Mouse (Mus musculus): ENCODE measurements at regions not wholly inside any gene's neighbourhood (a gene's known extent, or its start where the extent isn't known, plus 50 kb on each side); places are given as distances from the start of the nearest gene placed in this dataset.

DNA sequence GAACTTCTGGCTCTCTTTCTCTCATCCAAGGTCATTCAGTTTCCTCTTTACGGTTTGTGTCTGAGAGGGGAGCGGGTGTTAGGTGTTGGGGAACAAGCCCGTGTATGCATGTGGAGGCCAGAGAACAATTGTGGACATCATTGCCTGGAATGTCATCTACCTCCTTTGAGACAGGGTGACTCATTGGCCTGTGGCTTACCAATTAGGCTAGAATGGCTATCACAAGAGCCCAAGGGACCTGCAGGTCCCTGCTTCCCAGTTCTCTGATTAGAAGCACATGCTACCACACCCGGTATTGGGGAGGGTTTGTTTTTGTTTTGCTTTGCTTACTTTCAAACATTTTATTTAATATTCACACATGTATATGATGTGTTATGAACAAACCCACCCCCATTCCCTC, 216.0 kb downstream of the Lmo4 start:
- 94% methylated on average over 4 of the region's 4 CpGs for WGBS

DNA sequence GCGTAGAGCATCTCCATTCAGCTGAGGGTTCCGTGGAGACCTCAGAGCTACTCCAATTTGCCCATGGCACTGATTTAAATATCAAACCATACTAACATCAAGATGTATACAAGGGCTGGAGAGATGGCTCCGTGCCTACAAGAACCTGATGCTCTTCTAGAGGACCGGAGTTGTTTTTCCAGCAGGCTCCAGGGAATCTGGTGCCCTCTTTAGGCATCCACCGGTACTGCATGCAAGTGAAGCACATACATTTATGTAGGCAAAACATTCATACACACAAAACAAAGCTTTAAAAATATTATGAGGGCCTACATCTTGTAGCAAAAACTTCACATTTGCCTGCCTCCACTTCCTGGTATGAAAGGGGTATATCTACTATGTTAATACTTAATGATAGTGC, 217.0 kb downstream of the Lmo4 start:
- DNase-seq: no peak
- peaks cover 2% of the 10 kb centered on the region; the same call in 1 of the 2 replicates for H3K4me1 ChIP-seq (ENCODE audit: control insufficient read depth, insufficient read depth, low read length)
- no peak overlapping the region for H3K27ac ChIP-seq (ENCODE audit: insufficient read depth, low read depth, low read length)
- H3K36me3 ChIP-seq (ENCODE audit: control insufficient read depth, insufficient read depth, low read length): no peaks in the 10 kb centered on the region
- no peak overlapping the region for H3K4me3 ChIP-seq (ENCODE audit: insufficient read depth, low read depth, low read length)
- H3K27me3 ChIP-seq (replicated peaks; ENCODE audit: control insufficient read depth, insufficient read depth, low read length): no peaks in the 10 kb centered on the region
- 95% methylated on average over 5 of the region's 5 CpGs for WGBS
- no peak for TF ChIP-seq POLR2A (IDR thresholded peaks at IDR 0.05; ENCODE audit: low read depth, low read length)
- no peak for TF ChIP-seq CTCF (conservative IDR thresholded peaks at IDR 0.05; ENCODE audit: insufficient read depth, insufficient read length, low read depth, low read length)

More for the DNA sequence above, 216.0 kb downstream of the Lmo4 start:
- no peaks in the 10 kb centered on the region for H3K36me3 ChIP-seq (ENCODE audit: control insufficient read depth, insufficient read depth, low read length)
- no peak overlapping the region for H3K27ac ChIP-seq (ENCODE audit: insufficient read depth, low read depth, low read length)
- TF ChIP-seq CTCF (conservative IDR thresholded peaks at IDR 0.05; ENCODE audit: insufficient read depth, insufficient read length, low read depth, low read length) (no peak), POLR2A (IDR thresholded peaks at IDR 0.05; ENCODE audit: low read depth, low read length) (no peak)
- no peak for DNase-seq
- no peak overlapping the region for H3K4me3 ChIP-seq (ENCODE audit: insufficient read depth, low read depth, low read length)
- H3K27me3 ChIP-seq (replicated peaks; ENCODE audit: control insufficient read depth, insufficient read depth, low read length): no peaks in the 10 kb centered on the region
- H3K4me1 ChIP-seq (ENCODE audit: control insufficient read depth, insufficient read depth, low read length): peaks cover 2% of the 10 kb centered on the region; the same call in 1 of the 2 replicates

- Histone ChIP-seq H3K4me3 (ENCODE audit: insufficient read depth, low read depth, low read length) (no peak overlapping the region), H3K27me3 (replicated peaks; ENCODE audit: control insufficient read depth, insufficient read depth, low read length) (no peaks in the 10 kb centered on the region), H3K4me1 (ENCODE audit: control insufficient read depth, insufficient read depth, low read length) (peaks cover 2% of the 10 kb centered on the region; the same call in 1 of the 2 replicates), H3K36me3 (ENCODE audit: control insufficient read depth, insufficient read depth, low read length) (no peaks in the 10 kb centered on the region), H3K27ac (ENCODE audit: insufficient read depth, low read depth, low read length) (no peak overlapping the region)
- no peak for DNase-seq
- WGBS: 96% methylated on average over 2 of the region's 2 CpGs
- no peak for TF ChIP-seq CTCF (conservative IDR thresholded peaks at IDR 0.05; ENCODE audit: insufficient read depth, insufficient read length, low read depth, low read length)
- no peak for TF ChIP-seq POLR2A (IDR thresholded peaks at IDR 0.05; ENCODE audit: low read depth, low read length)
These were observed 218.2 kb downstream of the Lmo4 start for GRCm38 (mm10) chr3:143986798-143987197.

DNA sequence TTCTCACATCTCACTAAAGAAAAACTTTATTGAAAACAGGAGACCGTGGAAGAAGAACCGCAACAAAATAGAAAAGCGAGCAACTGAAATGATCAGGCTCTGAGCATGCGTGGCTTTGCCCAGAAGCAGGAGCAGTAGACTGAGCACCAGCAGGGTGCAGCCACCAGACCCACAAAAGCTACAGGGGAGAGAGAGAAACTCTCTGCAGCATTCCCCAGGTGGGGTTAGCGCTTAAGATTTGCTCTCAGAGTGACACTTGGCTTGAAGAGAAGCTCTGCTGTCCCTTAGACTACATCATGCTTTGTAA, 218.9 kb downstream of the Lmo4 start:
- Histone ChIP-seq H3K27me3 (replicated peaks; ENCODE audit: control insufficient read depth, insufficient read depth, low read length) (no peaks in the 10 kb centered on the region), H3K4me1 (ENCODE audit: control insufficient read depth, insufficient read depth, low read length) (peaks cover 2% of the 10 kb centered on the region; the same call in 1 of the 2 replicates), H3K36me3 (ENCODE audit: control insufficient read depth, insufficient read depth, low read length) (no peaks in the 10 kb centered on the region), H3K4me3 (ENCODE audit: insufficient read depth, low read depth, low read length) (no peak overlapping the region), H3K27ac (ENCODE audit: insufficient read depth, low read depth, low read length) (no peak overlapping the region)
- TF ChIP-seq POLR2A (IDR thresholded peaks at IDR 0.05; ENCODE audit: low read depth, low read length) (no peak), CTCF (conservative IDR thresholded peaks at IDR 0.05; ENCODE audit: insufficient read depth, insufficient read length, low read depth, low read length) (no peak)
- no peak for DNase-seq
- WGBS: 89% methylated on average over 5 of the region's 5 CpGs

DNA sequence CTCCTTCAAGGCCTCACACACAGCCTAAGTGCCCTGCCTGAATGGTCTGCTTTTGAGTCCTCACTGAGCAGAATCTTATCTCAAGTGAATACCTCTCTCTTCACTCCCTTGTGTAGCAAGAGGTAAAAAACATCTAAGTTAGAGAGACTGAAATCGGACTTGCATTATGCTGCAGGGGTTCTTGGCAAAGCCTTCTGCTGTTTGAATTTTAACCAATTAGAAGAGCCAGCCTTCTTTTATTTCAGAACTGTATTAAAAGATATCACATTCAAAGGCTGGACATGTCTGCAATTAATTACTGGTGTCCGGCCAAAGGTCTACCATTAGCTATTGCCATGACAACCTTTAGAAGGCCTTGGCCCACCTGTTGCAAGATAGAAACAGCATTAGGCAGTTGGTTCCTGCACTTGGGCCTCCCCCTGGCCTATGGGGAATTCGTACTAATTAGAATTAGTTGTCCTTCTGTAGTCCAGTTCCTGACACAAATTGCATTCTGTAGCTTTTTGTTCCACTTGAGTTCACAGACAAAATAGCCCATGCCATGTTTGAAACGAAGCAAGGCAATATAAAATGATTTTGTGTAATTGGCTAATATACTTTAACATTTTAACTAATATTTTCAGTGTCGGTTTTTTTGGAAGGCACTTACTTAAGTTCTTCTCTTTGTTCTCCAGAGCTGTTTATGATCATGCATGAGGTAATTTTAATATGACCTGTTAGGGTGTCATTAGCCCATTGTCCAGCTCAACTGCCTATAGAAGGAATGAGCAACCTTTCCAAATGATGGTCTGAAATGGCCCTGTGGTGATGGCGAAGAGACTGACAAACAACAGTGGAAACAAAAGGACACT, 219.4 kb downstream of the Lmo4 start:
- no peak for TF ChIP-seq POLR2A (IDR thresholded peaks at IDR 0.05; ENCODE audit: low read depth, low read length)
- TF ChIP-seq CTCF (conservative IDR thresholded peaks at IDR 0.05; ENCODE audit: insufficient read depth, insufficient read length, low read depth, low read length): no peak

GRCm38 (mm10) chr3:143978703-143979102, 226.3 kb downstream of the Lmo4 start:
- H3K4me1 ChIP-seq (ENCODE audit: control insufficient read depth, insufficient read depth, low read length): peaks cover 4% of the 10 kb centered on the region; the same call in 1 of the 2 replicates
- TF ChIP-seq POLR2A (IDR thresholded peaks at IDR 0.05; ENCODE audit: low read depth, low read length): no peak
- TF ChIP-seq CTCF (conservative IDR thresholded peaks at IDR 0.05; ENCODE audit: insufficient read depth, insufficient read length, low read depth, low read length): no peak
- WGBS: 41% methylated on average over 2 of the region's 2 CpGs
- H3K27me3 ChIP-seq (replicated peaks; ENCODE audit: control insufficient read depth, insufficient read depth, low read length): no peaks in the 10 kb centered on the region
- no peaks in the 10 kb centered on the region for H3K36me3 ChIP-seq (ENCODE audit: control insufficient read depth, insufficient read depth, low read length)
- H3K4me3 ChIP-seq (ENCODE audit: insufficient read depth, low read depth, low read length): no peak overlapping the region
- DNase-seq: peak; percentile 69
- H3K27ac ChIP-seq (ENCODE audit: insufficient read depth, low read depth, low read length): no peak overlapping the region

More for the DNA sequence above, 219.4 kb downstream of the Lmo4 start:
- Histone ChIP-seq H3K4me3 (ENCODE audit: insufficient read depth, low read depth, low read length) (no peak overlapping the region), H3K36me3 (ENCODE audit: control insufficient read depth, insufficient read depth, low read length) (no peaks in the 10 kb centered on the region), H3K27me3 (replicated peaks; ENCODE audit: control insufficient read depth, insufficient read depth, low read length) (no peaks in the 10 kb centered on the region), H3K27ac (ENCODE audit: insufficient read depth, low read depth, low read length) (no peak overlapping the region), H3K4me1 (ENCODE audit: control insufficient read depth, insufficient read depth, low read length) (peaks cover 2% of the 10 kb centered on the region; the same call in 1 of the 2 replicates)
- WGBS: 56% methylated on average over 6 of the region's 6 CpGs
- peak; percentile 59 for DNase-seq

- WGBS: 72% methylated on average over 7 of the region's 7 CpGs
- TF ChIP-seq POLR2A (IDR thresholded peaks at IDR 0.05; ENCODE audit: low read depth, low read length): no peak
- TF ChIP-seq CTCF (conservative IDR thresholded peaks at IDR 0.05; ENCODE audit: insufficient read depth, insufficient read length, low read depth, low read length): no peak
- Histone ChIP-seq H3K27ac (ENCODE audit: insufficient read depth, low read depth, low read length) (no peak overlapping the region), H3K4me3 (ENCODE audit: insufficient read depth, low read depth, low read length) (no peak overlapping the region), H3K27me3 (replicated peaks; ENCODE audit: control insufficient read depth, insufficient read depth, low read length) (no peaks in the 10 kb centered on the region), H3K4me1 (ENCODE audit: control insufficient read depth, insufficient read depth, low read length) (peaks cover 4% of the 10 kb centered on the region; the same call in 1 of the 2 replicates), H3K36me3 (ENCODE audit: control insufficient read depth, insufficient read depth, low read length) (no peaks in the 10 kb centered on the region)
- no peak for DNase-seq
These were observed 227.1 kb downstream of the Lmo4 start for GRCm38 (mm10) chr3:143977886-143978447.

Measured in kidney, adult 2 months (tissue).